Mouse (Mus musculus) heart, adult 2 months (tissue): ENCODE measurements around the gene St3gal5. TPM values are rescaled to one million over a fixed set of nuclear protein-coding genes. Genes with fewer than 3 reads are reported as not detected.

Source experiments
- DNase-seq, 2 experiments: peaks; one replicate each; pipeline ENCODE4 v3.0.0; 2021
- H3K27ac ChIP-seq: fragments of 200-600 bp; 2 replicates; pipeline ENCODE4 v1.8.1; 2022
- H3K27me3 ChIP-seq: fragments of 200-500 bp; 2 replicates; pipeline ENCODE4 v1.6.1; 2012; ENCODE audit warnings: mild to moderate bottlenecking, low read length, inconsistent platforms, mixed read lengths; ENCODE audit not compliant: control insufficient read depth, insufficient read depth
- H3K36me3 ChIP-seq: fragments of 200-500 bp; 2 replicates; pipeline ENCODE4 v1.6.1; 2012; ENCODE audit warnings: low read length, inconsistent platforms; ENCODE audit not compliant: control insufficient read depth, insufficient read depth
- H3K4me1 ChIP-seq: fragments of 200-500 bp; 2 replicates; pipeline ENCODE4 v1.6.1; 2011; ENCODE audit warnings: low read length; ENCODE audit not compliant: control insufficient read depth, insufficient read depth
- H3K4me3 ChIP-seq: fragments of 200-600 bp; 2 replicates; pipeline ENCODE4 v1.8.1; 2022
- H3K79me2 ChIP-seq: fragments of 200-500 bp; replicated peaks from 2 replicates; pipeline ENCODE4 v1.6.1; 2012; ENCODE audit warnings: mild to moderate bottlenecking, inconsistent platforms, low read length, moderate library complexity, mixed read lengths; ENCODE audit not compliant: control insufficient read depth, insufficient read depth
- H3K9ac ChIP-seq: fragments of 200-500 bp; 2 replicates; pipeline ENCODE4 v1.6.1; 2012; ENCODE audit warnings: low read depth, mild to moderate bottlenecking, control low read depth, inconsistent platforms, low read length, mixed read lengths
- CTCF ChIP-seq: fragments of 200-600 bp; IDR thresholded peaks from 2 replicates; pipeline ENCODE4 v1.8.1; 2022; ENCODE audit warnings: antibody characterized with exemption, mild to moderate bottlenecking, moderate library complexity
- EP300 ChIP-seq: fragments of 200-500 bp; IDR thresholded peaks from 2 replicates; pipeline ENCODE4 v1.6.1; 2011; ENCODE audit warnings: low read depth, low read length, control low read depth; ENCODE audit not compliant: insufficient read depth
- POLR2A ChIP-seq: fragments of 200-500 bp; IDR thresholded peaks from 2 replicates; pipeline ENCODE4 v1.6.1; 2011; ENCODE audit warnings: mild to moderate bottlenecking, low read depth, low read length, control low read depth; ENCODE audit not compliant: insufficient read depth
- WGBS: fragments of 180-500 bp; shearing (Covaris S2); methylation state at CpG from one replicate; pipeline ENCODE4 v1.1.7; 2018; 5-methylcytosine and 5-hydroxymethylcytosine counted together
- intact Hi-C: fragments of 180-260 bp; cut with DNase I; formaldehyde crosslinking; loops from one replicate; pipeline ENCODE4 v1.15.1; 2025
- polyA plus RNA-seq: library from polyadenylated mRNA; depleted of rRNA; stranded (reverse); fragments of >200 nt; gene quantifications from 2 replicates; pipeline ENCODE4 v1.2.3, GENCODE M21; 2012; rRNA removed
- total RNA-seq, 2 experiments: library from RNA; stranded (reverse); gene quantifications; 2 replicates each; pipeline ENCODE4 v1.2.3; 2021

Gene St3gal5
- total and polyA plus RNA-seq, 3 experiments = 39.7 to 78.4 (median 67.6) TPM

DNA sequence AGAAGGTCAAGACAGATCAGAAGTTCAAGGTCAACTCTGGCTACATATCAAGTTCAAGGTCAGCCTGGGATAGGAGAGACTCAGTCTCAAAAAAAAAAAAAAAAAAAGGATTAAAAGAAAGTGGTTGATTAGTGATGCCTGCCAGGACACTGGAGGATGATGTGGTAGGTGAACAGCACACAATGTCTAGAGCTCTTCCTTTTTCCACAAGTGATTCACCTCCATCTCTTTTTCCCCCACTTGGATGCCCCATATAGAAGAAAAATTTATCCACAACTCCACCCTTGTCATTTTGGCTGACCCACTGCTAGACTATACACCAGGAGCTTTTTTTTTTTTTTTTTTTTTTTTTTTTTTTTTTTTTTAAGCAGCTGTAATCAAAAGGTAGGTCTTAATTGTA lies 100.1 kb downstream of the St3gal5 start:
- Histone ChIP-seq H3K4me1 (peaks cover 21% of the 10 kb centered on the region), H3K4me3 (no peak overlapping the region), H3K36me3 (no peaks in the 10 kb centered on the region), H3K27ac (no peak overlapping the region), H3K9ac (no peak overlapping the region), H3K27me3 (no peaks in the 10 kb centered on the region), H3K79me2 (no peaks in the 10 kb centered on the region)
- TF ChIP-seq POLR2A (no peak), EP300 (no peak), CTCF (no peak)
- intact Hi-C loops = no loop called here
- DNase-seq = no peak

DNA sequence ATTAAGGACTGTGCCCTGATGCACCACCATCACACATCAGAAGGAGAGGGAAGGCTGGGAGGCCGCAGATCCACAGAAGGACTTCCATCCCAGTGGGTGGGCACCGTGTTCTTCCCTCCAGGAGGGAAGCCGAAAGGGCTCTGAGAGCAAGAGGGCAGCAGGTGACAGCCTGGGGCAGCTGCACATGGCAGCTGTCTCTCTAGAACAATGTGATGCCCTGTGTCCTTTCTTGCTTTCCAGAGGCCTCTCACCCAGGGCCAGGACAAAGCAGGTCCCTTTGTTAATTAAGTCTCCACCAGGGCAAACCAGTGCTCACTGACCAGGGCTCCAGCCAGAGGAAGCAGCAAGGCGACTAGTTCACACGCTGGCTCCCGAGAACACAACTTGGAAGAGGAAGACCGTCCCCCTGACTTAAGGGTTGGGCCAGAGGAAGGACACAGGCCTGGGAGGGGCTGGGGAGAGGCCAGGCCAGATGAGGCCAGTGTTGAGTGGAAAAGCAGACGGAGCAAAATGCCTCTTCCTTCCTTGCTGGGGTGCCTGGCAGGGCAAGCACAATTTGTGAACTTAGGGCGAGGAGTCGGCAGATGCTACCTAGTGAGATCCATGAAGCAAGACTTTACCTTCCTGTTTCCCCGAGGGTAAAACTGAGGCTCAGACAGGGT lies 103.3 kb downstream of the St3gal5 start:
- H3K36me3 ChIP-seq = no peaks in the 10 kb centered on the region
- no peak overlapping the region for H3K4me3 ChIP-seq
- no peaks in the 10 kb centered on the region for H3K79me2 ChIP-seq
- H3K9ac ChIP-seq = peak overlapping the region; percentile 40
- peak; percentile 71 to 81 for DNase-seq
- H3K27me3 ChIP-seq = no peaks in the 10 kb centered on the region
- 43% methylated on average over 11 of the region's 11 CpGs for WGBS
- TF ChIP-seq EP300 (peak; percentile 99), CTCF (0 out of 2 replicates have a peak, but pooled peaks have one; percentile 18), POLR2A (peak; percentile 84)
- H3K4me1 ChIP-seq = peaks cover 31% of the 10 kb centered on the region
- intact Hi-C loops = loop anchor here (1.0 kb wide), 1 partner anchor 16 kb away; no protein-coding TSS in a partner anchor
- H3K27ac ChIP-seq = peak overlapping the region; percentile 71

DNA sequence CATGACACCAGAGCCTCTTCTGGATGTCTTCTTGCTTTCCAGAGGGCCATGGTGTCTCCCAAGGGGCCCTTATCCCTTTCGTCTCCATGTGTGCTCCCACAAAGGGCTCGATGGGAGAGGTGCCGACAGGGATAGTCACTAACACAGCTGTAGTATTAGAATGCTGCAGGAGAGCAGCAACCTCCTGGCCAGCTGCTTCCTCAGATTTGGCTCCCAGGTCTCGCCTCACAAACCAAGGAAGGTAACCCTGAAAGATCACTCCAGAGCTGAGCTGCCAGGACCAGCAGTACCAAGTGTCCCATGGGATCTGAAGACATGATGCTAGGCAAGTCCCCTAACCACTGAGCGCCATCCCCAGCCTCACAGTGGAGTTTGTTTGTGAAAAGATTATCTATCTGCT lies 105.3 kb downstream of the St3gal5 start:
- H3K4me1 ChIP-seq = peaks cover 29% of the 10 kb centered on the region
- peak overlapping the region; percentile 33 for H3K27ac ChIP-seq
- no peaks in the 10 kb centered on the region for H3K79me2 ChIP-seq
- no peak overlapping the region for H3K4me3 ChIP-seq
- no peaks in the 10 kb centered on the region for H3K36me3 ChIP-seq
- H3K27me3 ChIP-seq = no peaks in the 10 kb centered on the region
- intact Hi-C loops = loop anchor here (2.0 kb wide), 1 partner anchor 14 kb away; no protein-coding TSS in a partner anchor
- WGBS = 46% methylated on average over 5 of the region's 5 CpGs
- no peak for TF ChIP-seq CTCF
- TF ChIP-seq EP300 = no peak
- no peak for TF ChIP-seq POLR2A
- H3K9ac ChIP-seq = no peak overlapping the region
- no peak for DNase-seq

DNA sequence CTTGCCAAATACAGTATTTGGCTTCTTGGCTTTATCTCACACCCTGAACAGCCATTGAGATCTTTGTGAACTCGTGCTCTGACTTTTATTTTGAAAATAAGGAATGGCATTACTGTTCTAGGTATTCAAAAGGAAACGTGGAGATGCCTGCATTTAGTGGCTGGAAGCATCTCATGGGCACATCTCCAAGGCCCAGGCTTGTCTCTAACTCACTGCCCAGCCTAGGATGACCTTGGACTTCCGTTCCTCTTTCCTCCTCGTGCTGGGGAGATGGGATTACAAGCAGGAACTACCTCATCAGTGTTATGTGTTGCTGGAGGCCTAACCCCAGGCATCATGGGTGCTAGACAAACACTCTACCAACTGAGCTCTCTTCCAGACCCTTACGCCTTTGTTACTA lies 105.9 kb downstream of the St3gal5 start:
- no peaks in the 10 kb centered on the region for H3K36me3 ChIP-seq
- no peak overlapping the region for H3K9ac ChIP-seq
- TF ChIP-seq EP300 = no peak
- TF ChIP-seq POLR2A = no peak
- TF ChIP-seq CTCF = no peak
- no peak for DNase-seq
- peak overlapping the region; percentile 33 for H3K27ac ChIP-seq
- H3K4me1 ChIP-seq = peaks cover 27% of the 10 kb centered on the region
- H3K4me3 ChIP-seq = no peak overlapping the region
- WGBS = 29% methylated on average over 5 of the region's 5 CpGs
- intact Hi-C loops = loop anchor here (2.0 kb wide), 1 partner anchor 14 kb away; no protein-coding TSS in a partner anchor
- no peaks in the 10 kb centered on the region for H3K79me2 ChIP-seq
- no peaks in the 10 kb centered on the region for H3K27me3 ChIP-seq

Other genes with a start within 250 kb of the St3gal5 start
- 100 to 1,000 TPM; 112 to 118 TPM for gene Ptcd3, start 188.8 kb upstream of the St3gal5 start, total RNA-seq
- 41.9 and 79.8 TPM in 2 replicates for gene Ptcd3, start 188.8 kb upstream of the St3gal5 start, polyA plus RNA-seq
- gene Polr1a, start 188.5 kb upstream of the St3gal5 start, total RNA-seq = 10 to 100 TPM; 41.6 to 46.2 TPM
- gene Polr1a, start 188.5 kb upstream of the St3gal5 start, polyA plus RNA-seq = 16.1 and 21.7 TPM in 2 replicates
- gene Atoh8, start 138.0 kb downstream of the St3gal5 start, total RNA-seq = 10 to 100 TPM; 11.0 to 13.5 TPM
- gene Atoh8, start 138.0 kb downstream of the St3gal5 start, polyA plus RNA-seq = 9.3 and 12.7 TPM in 2 replicates
- not detected for gene Sftpb, start 207.0 kb downstream of the St3gal5 start, total RNA-seq
- 9.1 TPM in 1 of 2 replicates, not detected in the other for gene Sftpb, start 207.0 kb downstream of the St3gal5 start, polyA plus RNA-seq
- 10 to 100 TPM; 14.9 to 17.7 TPM for gene Usp39, start 247.6 kb downstream of the St3gal5 start, total RNA-seq
- gene Usp39, start 247.6 kb downstream of the St3gal5 start, polyA plus RNA-seq = 11.4 and 19.0 TPM in 2 replicates
- 1 to 10 TPM; 8.2 to 9.1 TPM for gene 0610030E20Rik, start 249.7 kb downstream of the St3gal5 start, total RNA-seq
- 8.7 and 13.6 TPM in 2 replicates for gene 0610030E20Rik, start 249.7 kb downstream of the St3gal5 start, polyA plus RNA-seq